Mouse (Mus musculus): Measurements from ENCODE around the gene Suox. TPM values are rescaled to one million over a fixed set of nuclear protein-coding genes. Genes with fewer than 3 reads are reported as not detected.

The Suox gene
- polyA plus RNA-seq, 1 experiment from 2014 or later = 14.6 TPM

- no peaks in the 10 kb centered on the region for H3K9me3 ChIP-seq
- peak; percentile 99 for DNase-seq (ENCODE audit: low spot score)
- no peaks in the 10 kb centered on the region for H3K27me3 ChIP-seq (ENCODE audit: insufficient read depth, poor library complexity, severe bottlenecking)
- 1% methylated on average over 40 of the region's 40 CpGs for WGBS
- H3K4me1 ChIP-seq (replicated peaks) = peaks cover 17% of the 10 kb centered on the region
- peak within 1 kb of the TSS; percentile 83 for H3K4me3 ChIP-seq
- peaks cover 42% of the 10 kb centered on the region for H3K36me3 ChIP-seq
- H3K27ac ChIP-seq = peak within 1 kb of the TSS; percentile 98
Measured at GRCm38 (mm10) chr10:128695992-128696807, 22.3 kb upstream of the Suox start, which contains the start of gene Rab5b. Gene Rab5b, minus strand, starts transcription at chr10:128696264.

GRCm38 (mm10) chr10:128695411-128695991 is 21.6 kb upstream of the Suox start:
- H3K27me3 ChIP-seq (ENCODE audit: insufficient read depth, poor library complexity, severe bottlenecking) = no peaks in the 10 kb centered on the region
- WGBS = under 1% methylated on average over 22 of the region's 22 CpGs
- DNase-seq (ENCODE audit: low spot score) = no peak
- H3K36me3 ChIP-seq = peaks cover 38% of the 10 kb centered on the region
- H3K4me3 ChIP-seq = peak overlapping the region; percentile 83
- H3K9me3 ChIP-seq = no peaks in the 10 kb centered on the region
- H3K27ac ChIP-seq = peak overlapping the region; percentile 98
- H3K4me1 ChIP-seq (replicated peaks) = peaks cover 17% of the 10 kb centered on the region

GRCm38 (mm10) chr10:128674469-128675008 is 666 bp upstream of the Suox start:
- 4% methylated on average over 9 of the region's 9 CpGs for WGBS
- DNase-seq (ENCODE audit: low spot score) = no peak
- Histone ChIP-seq H3K27me3 (ENCODE audit: insufficient read depth, poor library complexity, severe bottlenecking) (peaks cover 36% of the 10 kb centered on the region), H3K4me1 (replicated peaks) (peaks cover 23% of the 10 kb centered on the region), H3K27ac (0 out of 2 replicates have a peak overlapping the region, but pooled peaks have one; percentile 83), H3K4me3 (peak overlapping the region; percentile 80), H3K9me3 (no peaks in the 10 kb centered on the region), H3K36me3 (peaks cover 24% of the 10 kb centered on the region)

DNA sequence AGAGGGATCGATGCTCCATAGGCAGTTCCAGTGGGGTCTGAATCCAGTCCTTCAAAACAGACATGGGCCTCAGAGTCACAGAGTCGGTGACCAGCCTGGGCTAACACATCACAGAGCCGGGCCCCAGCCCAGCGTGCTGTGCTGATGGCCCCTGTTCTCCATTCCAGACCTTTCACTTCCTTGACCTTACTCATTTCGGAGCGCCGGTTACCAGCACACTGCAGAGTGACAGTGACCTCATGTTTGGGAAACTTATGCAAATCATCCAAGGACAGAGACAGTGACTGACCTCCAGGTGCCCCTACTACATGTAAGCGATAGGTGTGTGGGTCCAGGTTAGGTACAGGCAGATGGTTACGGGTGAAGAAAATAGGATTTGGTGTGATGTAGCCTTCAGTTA is 2.7 kb downstream of the Suox start:
- Histone ChIP-seq H3K4me3 (no peak overlapping the region; the same call in 1 of the 2 replicates), H3K36me3 (peaks cover 12% of the 10 kb centered on the region), H3K9me3 (no peaks in the 10 kb centered on the region), H3K27ac (0 out of 2 replicates have a peak overlapping the region, but pooled peaks have one; percentile 23), H3K4me1 (replicated peaks) (peaks cover 36% of the 10 kb centered on the region), H3K27me3 (ENCODE audit: insufficient read depth, poor library complexity, severe bottlenecking) (peaks cover 36% of the 10 kb centered on the region)
- WGBS = 91% methylated on average over 9 of the region's 9 CpGs
- DNase-seq (ENCODE audit: low spot score) = no peak

- WGBS = under 1% methylated on average over 42 of the region's 42 CpGs
Measured at GRCm38 (mm10) chr10:128668790-128669672, 4.8 kb downstream of the Suox start.

GRCm38 (mm10) chr10:128665806-128666205 is 8.1 kb downstream of the Suox start:
- Histone ChIP-seq H3K27ac (no peak overlapping the region), H3K9me3 (no peaks in the 10 kb centered on the region), H3K36me3 (peaks cover 2% of the 10 kb centered on the region; the same call in 1 of the 2 replicates), H3K4me3 (no peak overlapping the region), H3K27me3 (ENCODE audit: insufficient read depth, poor library complexity, severe bottlenecking) (peaks cover 13% of the 10 kb centered on the region), H3K4me1 (replicated peaks) (peaks cover 14% of the 10 kb centered on the region)
- no peak for DNase-seq (ENCODE audit: low spot score)
- WGBS = 92% methylated on average over 2 of the region's 2 CpGs

More at GRCm38 (mm10) chr10:128668790-128669672, 4.8 kb downstream of the Suox start:
- H3K27me3 ChIP-seq (ENCODE audit: insufficient read depth, poor library complexity, severe bottlenecking) = peaks cover 36% of the 10 kb centered on the region
- peak overlapping the region; percentile 88 for H3K27ac ChIP-seq
- H3K4me1 ChIP-seq (replicated peaks) = peaks cover 31% of the 10 kb centered on the region
- peaks cover 11% of the 10 kb centered on the region; the same call in 1 of the 2 replicates for H3K36me3 ChIP-seq
- peak overlapping the region; percentile 85 for H3K4me3 ChIP-seq
- peak; percentile 61 for DNase-seq (ENCODE audit: low spot score)
- no peaks in the 10 kb centered on the region for H3K9me3 ChIP-seq

DNA sequence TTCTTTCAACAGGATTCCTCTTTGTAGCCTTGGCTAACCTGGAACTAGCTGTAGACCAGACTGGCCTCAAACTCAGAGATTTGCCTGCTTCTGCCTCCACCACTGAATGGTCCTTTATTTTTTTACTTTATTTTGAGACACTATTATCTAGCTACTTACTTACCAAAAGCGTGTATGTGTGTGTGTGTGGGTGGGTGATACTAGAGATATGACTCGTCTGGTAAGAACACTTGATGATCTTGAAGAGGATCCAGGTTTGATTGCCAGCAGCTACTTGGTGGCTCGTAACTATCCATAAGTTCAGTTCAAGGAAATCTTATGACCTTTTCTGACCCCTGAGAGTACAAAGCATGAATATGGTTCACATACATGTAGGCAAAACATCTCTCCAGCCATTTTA is 8.6 kb downstream of the Suox start:
- H3K27me3 ChIP-seq (ENCODE audit: insufficient read depth, poor library complexity, severe bottlenecking) = peaks cover 8% of the 10 kb centered on the region
- H3K4me3 ChIP-seq = no peak overlapping the region
- H3K9me3 ChIP-seq = no peaks in the 10 kb centered on the region
- no peaks in the 10 kb centered on the region for H3K36me3 ChIP-seq
- DNase-seq (ENCODE audit: low spot score) = no peak
- H3K4me1 ChIP-seq (replicated peaks) = peaks cover 14% of the 10 kb centered on the region
- H3K27ac ChIP-seq = no peak overlapping the region
- 84% methylated on average over 3 of the region's 3 CpGs for WGBS

GRCm38 (mm10) chr10:128664808-128665207 is 9.1 kb downstream of the Suox start:
- H3K36me3 ChIP-seq = no peaks in the 10 kb centered on the region
- H3K4me3 ChIP-seq = no peak overlapping the region
- WGBS = 77% methylated on average over 3 of the region's 3 CpGs
- H3K4me1 ChIP-seq (replicated peaks) = peaks cover 16% of the 10 kb centered on the region
- H3K27ac ChIP-seq = no peak overlapping the region
- H3K9me3 ChIP-seq = no peaks in the 10 kb centered on the region
- no peak for DNase-seq (ENCODE audit: low spot score)
- H3K27me3 ChIP-seq (ENCODE audit: insufficient read depth, poor library complexity, severe bottlenecking) = peaks cover 3% of the 10 kb centered on the region; the same call in 1 of the 2 replicates

- Histone ChIP-seq H3K9me3 (no peaks in the 10 kb centered on the region), H3K27ac (no peak overlapping the region), H3K27me3 (ENCODE audit: insufficient read depth, poor library complexity, severe bottlenecking) (no peaks in the 10 kb centered on the region), H3K4me1 (replicated peaks) (peaks cover 12% of the 10 kb centered on the region), H3K4me3 (no peak overlapping the region), H3K36me3 (no peaks in the 10 kb centered on the region)
- 69% methylated on average over 5 of the region's 5 CpGs for WGBS
- DNase-seq (ENCODE audit: low spot score) = no peak
Measured at GRCm38 (mm10) chr10:128663441-128664220, 10.2 kb downstream of the Suox start.

- Histone ChIP-seq H3K9me3 (no peaks in the 10 kb centered on the region), H3K27ac (no peak overlapping the region), H3K36me3 (no peaks in the 10 kb centered on the region), H3K27me3 (ENCODE audit: insufficient read depth, poor library complexity, severe bottlenecking) (no peaks in the 10 kb centered on the region), H3K4me3 (no peak overlapping the region), H3K4me1 (replicated peaks) (peaks cover 7% of the 10 kb centered on the region; the same call in 1 of the 2 replicates)
- no peak for DNase-seq (ENCODE audit: low spot score)
Measured at GRCm38 (mm10) chr10:128662465-128662864, 11.4 kb downstream of the Suox start.

DNA sequence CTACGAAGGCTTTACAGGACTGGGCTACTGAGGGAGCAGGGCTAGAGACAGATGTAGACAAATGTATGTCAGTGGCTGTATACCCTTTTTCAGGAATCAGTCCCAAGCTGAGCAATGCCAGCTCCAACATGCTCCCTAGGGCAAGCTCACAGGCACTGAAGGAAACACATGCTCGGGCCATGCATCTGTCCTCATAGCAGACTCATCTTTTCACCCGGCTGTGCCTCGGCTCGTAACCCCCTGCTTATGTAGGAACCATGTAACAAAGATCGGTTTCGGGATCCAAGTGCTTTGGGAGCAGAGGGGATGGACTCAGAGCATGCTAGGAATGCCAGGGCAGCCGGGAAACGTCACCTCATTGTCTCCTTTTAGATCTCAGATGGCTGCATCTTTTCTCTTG is 14.4 kb downstream of the Suox start:
- Histone ChIP-seq H3K36me3 (no peaks in the 10 kb centered on the region), H3K4me1 (replicated peaks) (peaks cover 10% of the 10 kb centered on the region; the same call in 1 of the 2 replicates), H3K9me3 (no peaks in the 10 kb centered on the region), H3K27me3 (ENCODE audit: insufficient read depth, poor library complexity, severe bottlenecking) (no peaks in the 10 kb centered on the region), H3K27ac (no peak overlapping the region), H3K4me3 (no peak overlapping the region)
- no peak for DNase-seq (ENCODE audit: low spot score)
- 46% methylated on average over 9 of the region's 9 CpGs for WGBS

All from hindbrain, embryonic 10.5 days (tissue).